Mouse (Mus musculus) myocyte (in vitro differentiated cells): ENCODE measurements around the gene Tspan17.

ENCODE experiments used
- E2F4 ChIP-seq: IDR thresholded peaks from one replicate; pipeline ENCODE4 v1.6.1; 2011; ENCODE audit warnings: mild to moderate bottlenecking, control low read depth, moderate library complexity; ENCODE audit not compliant: insufficient read depth
- MAX ChIP-seq: IDR thresholded peaks from one replicate; pipeline ENCODE4 v1.6.1; 2011; ENCODE audit warnings: low read depth, mild to moderate bottlenecking, control low read depth
- MYOD1 ChIP-seq, 3 experiments: IDR thresholded peaks; one replicate each; pipeline ENCODE4 v1.6.1; 2011; ENCODE audit warnings: control low read depth in 2 of 3, low read depth in 2 of 3, mild to moderate bottlenecking in 2 of 3, moderate library complexity in 1 of 3; ENCODE audit not compliant: insufficient read length in 2 of 3, control insufficient read depth in 1 of 3
- MYOG ChIP-seq, 3 experiments: IDR thresholded peaks; one replicate each; pipeline ENCODE4 v1.6.1; 2011; ENCODE audit warnings: control low read depth in 2 of 3, low read depth in 2 of 3, mild to moderate bottlenecking in 2 of 3; ENCODE audit not compliant: insufficient read length in 2 of 3, control insufficient read depth in 1 of 3, insufficient read depth in 1 of 3
- POLR2A ChIP-seq: IDR thresholded peaks from one replicate; pipeline ENCODE4 v1.6.1; 2011; ENCODE audit warnings: low read depth, mild to moderate bottlenecking, control low read depth, moderate library complexity; ENCODE audit not compliant: insufficient read length
- POLR2AphosphoS2 ChIP-seq: IDR thresholded peaks from one replicate; pipeline ENCODE4 v1.6.1; 2011; ENCODE audit warnings: low read depth, control low read depth; ENCODE audit not compliant: insufficient read length
- SRF ChIP-seq: IDR thresholded peaks from one replicate; pipeline ENCODE4 v1.6.1; 2011; ENCODE audit warnings: low read depth; ENCODE audit not compliant: control insufficient read depth, insufficient read length
- TCF3 ChIP-seq: IDR thresholded peaks from one replicate; pipeline ENCODE4 v1.6.1; 2011; ENCODE audit warnings: low read depth, control low read depth; ENCODE audit not compliant: insufficient read length
- USF1 ChIP-seq: IDR thresholded peaks from one replicate; pipeline ENCODE4 v1.6.1; 2011; ENCODE audit warnings: low read depth, mild to moderate bottlenecking, control low read depth, moderate library complexity

DNA sequence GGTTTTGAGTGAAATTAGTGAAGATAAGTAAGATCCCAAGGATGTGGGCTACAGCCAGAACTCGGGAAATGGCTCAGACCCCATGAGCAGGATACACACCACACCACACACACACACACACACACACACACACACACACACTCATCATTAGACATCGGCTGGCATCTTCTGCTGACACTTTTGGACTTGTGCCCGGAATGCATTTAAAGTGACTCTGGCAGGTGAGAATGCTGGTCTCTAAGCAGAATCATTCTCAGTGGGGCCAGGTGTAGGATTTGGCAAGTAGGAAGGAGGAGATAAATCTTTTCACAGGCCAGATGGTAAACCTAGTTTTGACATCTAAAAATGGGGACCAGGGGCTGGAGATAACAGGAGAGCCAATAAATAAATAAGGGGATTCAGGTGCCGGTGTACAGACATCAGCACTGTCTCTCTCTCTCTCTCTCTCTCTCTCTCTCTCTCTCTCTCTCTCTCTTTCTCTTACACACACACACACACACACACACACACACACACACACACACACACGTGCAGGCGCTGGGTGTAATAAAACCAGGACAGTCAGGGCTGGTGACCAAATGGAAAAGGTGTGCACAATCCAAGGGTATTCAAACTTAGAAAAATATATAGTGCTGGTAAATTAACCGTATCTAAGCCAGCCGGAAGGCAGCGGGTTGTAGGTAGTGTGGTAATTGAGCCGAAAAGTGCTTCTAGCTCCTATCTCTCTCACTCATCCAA, 31.9 kb upstream of the Tspan17 start:
- TF ChIP-seq MYOD1 (IDR thresholded peaks at IDR 0.05; ENCODE audit: control insufficient read depth in 1 of 3, insufficient read length in 2 of 3, low read depth in 2 of 3), result peak in 1 of 3 experiments; percentile 17
- TF ChIP-seq POLR2A, result no peak
- no peak for TF ChIP-seq SRF
- no peak for TF ChIP-seq USF1
- no peak for TF ChIP-seq MAX
- no peak for TF ChIP-seq POLR2AphosphoS2
- TF ChIP-seq TCF3, result no peak
- no peak for TF ChIP-seq E2F4
- TF ChIP-seq MYOG (IDR thresholded peaks at IDR 0.05; ENCODE audit: control insufficient read depth in 1 of 3, insufficient read depth in 1 of 3, insufficient read length in 2 of 3, low read depth in 2 of 3), result no peak
